Mouse (Mus musculus): ENCODE results near the gene Plcxd3.
"Not testable (repeated sequence)": the region's sequence is repeated elsewhere in the genome, so short reads cannot be mapped to it uniquely, and the experiment has no call there.

Gene Plcxd3

GRCm38 (mm10) chr15:4559121-4559520 lies 183.8 kb downstream of the Plcxd3 start:
- DNase-seq (ENCODE audit: low read depth, low spot score) = no peak

GRCm38 (mm10) chr15:4561431-4561970 lies 186.2 kb downstream of the Plcxd3 start:
- no peak for DNase-seq (ENCODE audit: low read depth, low spot score)

- not testable (repeated sequence) for DNase-seq (ENCODE audit: low read depth, low spot score)
Observed at GRCm38 (mm10) chr15:4595521-4595920, 220.2 kb downstream of the Plcxd3 start.

- DNase-seq (ENCODE audit: low read depth, low spot score) = not testable (repeated sequence)
Observed at GRCm38 (mm10) chr15:4598661-4599060, 223.4 kb downstream of the Plcxd3 start.

GRCm38 (mm10) chr15:4599331-4599730 lies 224.0 kb downstream of the Plcxd3 start:
- not testable (repeated sequence) for DNase-seq (ENCODE audit: low read depth, low spot score)

- no peak for DNase-seq (ENCODE audit: low read depth, low spot score)
Observed at GRCm38 (mm10) chr15:4605630-4606029, 230.3 kb downstream of the Plcxd3 start.
